Mouse (Mus musculus): ENCODE results near the gene Anapc5.

Gene Anapc5

GRCm38 (mm10) chr5:122799379-122800344 is 21.5 kb downstream of the Anapc5 start:
- no peak for DNase-seq (ENCODE audit: extremely low read depth, low read depth, low spot score)

GRCm38 (mm10) chr5:122798557-122799378 is 22.4 kb downstream of the Anapc5 start:
- DNase-seq (ENCODE audit: extremely low read depth, low read depth, low spot score): no peak

- no peak for DNase-seq (ENCODE audit: extremely low read depth, low read depth, low spot score)
These were observed 23.3 kb downstream of the Anapc5 start for GRCm38 (mm10) chr5:122797866-122798265.

- no peak for DNase-seq (ENCODE audit: extremely low read depth, low read depth, low spot score)
These were observed 32.4 kb downstream of the Anapc5 start for GRCm38 (mm10) chr5:122788696-122789095.

GRCm38 (mm10) chr5:122786035-122786819 is 34.9 kb downstream of the Anapc5 start:
- DNase-seq (ENCODE audit: extremely low read depth, low read depth, low spot score): no peak

- DNase-seq (ENCODE audit: extremely low read depth, low read depth, low spot score): no peak
These were observed 37.3 kb downstream of the Anapc5 start for GRCm38 (mm10) chr5:122783726-122784406.

GRCm38 (mm10) chr5:122782066-122782465 is 39.1 kb downstream of the Anapc5 start:
- DNase-seq (ENCODE audit: extremely low read depth, low read depth, low spot score): no peak

GRCm38 (mm10) chr5:122780791-122781432 is 40.2 kb downstream of the Anapc5 start:
- no peak for DNase-seq (ENCODE audit: extremely low read depth, low read depth, low spot score)

- no peak for DNase-seq (ENCODE audit: extremely low read depth, low read depth, low spot score)
These were observed 41.8 kb downstream of the Anapc5 start, which contains the start of gene Camkk2 for GRCm38 (mm10) chr5:122779277-122779834. TSS of gene Camkk2 (minus strand) at chr5:122779409.

- DNase-seq (ENCODE audit: extremely low read depth, low read depth, low spot score): no peak
These were observed 42.6 kb downstream of the Anapc5 start for GRCm38 (mm10) chr5:122778231-122779226.

- no peak for DNase-seq (ENCODE audit: extremely low read depth, low read depth, low spot score)
These were observed 43.8 kb downstream of the Anapc5 start for GRCm38 (mm10) chr5:122777322-122777721.

GRCm38 (mm10) chr5:122775646-122776286 is 45.4 kb downstream of the Anapc5 start:
- DNase-seq (ENCODE audit: extremely low read depth, low read depth, low spot score): no peak

- no peak for DNase-seq (ENCODE audit: extremely low read depth, low read depth, low spot score)
These were observed 46.2 kb downstream of the Anapc5 start for GRCm38 (mm10) chr5:122774743-122775611.

GRCm38 (mm10) chr5:122773756-122774155 is 47.4 kb downstream of the Anapc5 start:
- no peak for DNase-seq (ENCODE audit: extremely low read depth, low read depth, low spot score)

- DNase-seq (ENCODE audit: extremely low read depth, low read depth, low spot score): no peak
These were observed 49.7 kb downstream of the Anapc5 start for GRCm38 (mm10) chr5:122771428-122771827.

- DNase-seq (ENCODE audit: extremely low read depth, low read depth, low spot score): no peak
These were observed 50.3 kb downstream of the Anapc5 start for GRCm38 (mm10) chr5:122770806-122771261.

GRCm38 (mm10) chr5:122770304-122770703 is 50.8 kb downstream of the Anapc5 start:
- no peak for DNase-seq (ENCODE audit: extremely low read depth, low read depth, low spot score)

Data from fat pad, adult 2 months (tissue).